Mouse (Mus musculus): ENCODE data around the gene Slc38a3.

Gene Slc38a3

DNA sequence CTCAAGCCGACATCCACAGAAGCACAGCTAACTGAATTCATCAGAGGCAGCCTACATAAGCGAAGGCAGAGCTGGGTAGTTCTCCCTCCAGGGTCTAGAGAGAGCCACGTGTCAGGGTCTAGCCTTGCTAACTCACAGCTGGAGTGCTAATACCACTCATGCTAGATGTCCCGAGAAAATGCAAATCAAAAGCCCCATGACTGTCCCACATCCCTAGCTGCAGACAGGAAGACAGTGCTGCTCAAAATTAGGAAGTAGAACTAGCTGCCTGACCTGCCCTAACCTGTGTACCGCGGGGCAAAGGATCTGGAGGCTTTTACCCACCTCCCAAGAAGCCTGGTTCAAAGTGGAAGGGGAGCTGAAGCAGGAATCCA lies 26.8 kb upstream of the Slc38a3 start:
- no peak for DNase-seq (ENCODE audit: low read depth, low spot score)

GRCm38 (mm10) chr9:107695441-107696105 lies 26.2 kb upstream of the Slc38a3 start:
- no peak for DNase-seq (ENCODE audit: low read depth, low spot score)

DNA sequence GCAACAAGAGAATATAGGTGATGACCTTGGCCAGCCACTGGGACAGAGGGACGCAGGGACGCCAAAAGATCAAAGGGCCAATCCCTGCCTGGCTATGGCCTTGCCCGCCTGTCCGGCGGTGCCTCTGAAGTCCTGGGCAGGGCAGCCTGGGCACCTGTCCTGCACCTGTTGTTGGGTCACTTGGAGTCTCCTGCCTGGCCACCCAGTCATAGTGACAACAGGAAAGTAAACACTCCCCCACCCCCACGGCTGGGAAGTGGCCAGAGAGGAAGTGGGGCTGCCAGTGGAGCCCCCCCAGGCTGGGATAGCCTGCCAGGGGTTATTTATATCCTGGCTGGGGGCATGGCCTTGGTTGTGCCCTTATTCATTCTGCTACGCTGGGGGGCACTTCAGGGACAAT lies 25.3 kb upstream of the Slc38a3 start:
- DNase-seq (ENCODE audit: low read depth, low spot score), result no peak

- no peak for DNase-seq (ENCODE audit: low read depth, low spot score)
Observed at GRCm38 (mm10) chr9:107693433-107693987, 24.2 kb upstream of the Slc38a3 start.

DNA sequence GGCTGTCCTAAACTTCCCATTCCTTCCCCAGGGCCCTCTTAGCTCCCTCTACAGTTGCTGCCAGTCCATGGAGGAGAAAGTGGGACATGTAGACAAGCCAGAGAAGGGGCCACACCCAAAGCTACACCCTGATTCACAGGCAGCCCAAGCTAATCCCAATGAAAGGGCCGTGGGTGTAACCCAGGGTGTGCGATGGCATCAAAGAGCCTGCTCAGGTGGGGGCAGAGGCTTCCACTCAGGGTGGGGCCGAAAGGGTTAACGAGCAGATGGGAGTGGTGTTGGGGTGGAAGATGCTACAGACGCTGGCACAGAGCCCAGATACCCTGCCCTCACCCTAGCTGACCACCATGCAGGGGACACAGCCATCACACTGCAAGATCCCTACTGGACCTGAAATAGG lies 23.5 kb upstream of the Slc38a3 start:
- DNase-seq (ENCODE audit: low read depth, low spot score), result no peak

DNA sequence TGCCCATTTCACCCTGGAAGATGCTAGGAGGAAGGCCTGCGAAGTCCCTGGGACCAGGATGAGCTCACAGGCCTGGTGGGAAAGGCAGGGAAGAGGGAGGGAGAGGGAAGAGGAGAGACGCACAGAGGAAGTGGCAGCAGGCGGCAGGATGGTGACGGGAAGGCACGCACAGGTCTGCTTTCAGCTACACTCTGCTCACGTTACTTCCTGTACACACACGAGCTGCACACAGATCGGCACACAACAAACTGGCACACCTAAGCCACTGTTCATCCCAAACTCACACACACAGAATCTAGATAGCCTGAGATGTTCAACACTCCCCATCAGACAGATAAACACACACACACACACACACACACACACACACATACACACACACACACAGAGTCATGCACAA lies 21.1 kb upstream of the Slc38a3 start:
- no peak for DNase-seq (ENCODE audit: low read depth, low spot score)

DNA sequence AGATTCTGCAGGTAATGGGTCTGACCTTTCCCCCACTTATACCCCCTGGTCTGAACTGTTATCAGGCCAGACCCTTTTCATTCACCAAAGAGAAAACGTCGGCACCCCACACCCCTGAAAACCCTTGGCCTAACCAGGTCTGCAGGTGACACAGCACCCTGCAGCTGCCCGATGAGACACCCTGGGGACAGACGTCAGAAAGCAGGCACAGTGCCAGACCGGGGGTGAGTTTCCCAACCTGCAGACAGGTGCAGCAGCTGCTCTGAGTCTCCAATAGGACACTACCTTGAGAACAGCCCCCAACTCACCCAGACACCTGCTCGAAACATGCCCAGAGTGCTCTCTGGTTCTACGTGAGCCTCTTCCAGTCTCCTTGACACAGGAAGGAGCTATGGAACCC lies 19.6 kb upstream of the Slc38a3 start:
- DNase-seq (ENCODE audit: low read depth, low spot score), result no peak

GRCm38 (mm10) chr9:107688415-107688814 lies 19.1 kb upstream of the Slc38a3 start:
- DNase-seq (ENCODE audit: low read depth, low spot score), result no peak

GRCm38 (mm10) chr9:107685231-107685981 lies 16.1 kb upstream of the Slc38a3 start:
- DNase-seq (ENCODE audit: low read depth, low spot score), result no peak

DNA sequence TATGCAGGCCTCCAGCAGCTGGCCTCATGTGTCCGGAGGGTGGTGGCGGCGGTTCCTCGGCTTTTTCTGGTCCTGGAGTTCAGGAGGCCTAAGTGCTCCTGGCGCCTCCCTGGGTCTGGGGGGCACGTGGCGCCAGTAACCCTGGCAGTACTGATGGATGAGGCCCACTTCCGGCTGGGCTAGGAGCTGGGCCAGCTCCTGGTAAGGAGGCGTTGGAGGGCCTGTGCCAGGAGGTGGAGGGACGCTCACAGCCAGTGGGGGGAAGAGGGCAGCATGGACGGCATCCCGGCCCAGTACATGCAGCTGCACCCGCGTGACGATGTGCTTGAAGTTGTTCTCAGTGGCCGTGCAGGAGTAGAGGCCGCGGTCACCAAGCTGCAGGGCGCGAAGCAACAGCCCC lies 13.1 kb upstream of the Slc38a3 start:
- DNase-seq (ENCODE audit: low read depth, low spot score), result no peak

GRCm38 (mm10) chr9:107679501-107679900 lies 10.2 kb upstream of the Slc38a3 start, which contains the start of gene Gnat1:
Gnat1 (minus strand) TSS chr9:107679712.
- DNase-seq (ENCODE audit: low read depth, low spot score), result no peak

DNA sequence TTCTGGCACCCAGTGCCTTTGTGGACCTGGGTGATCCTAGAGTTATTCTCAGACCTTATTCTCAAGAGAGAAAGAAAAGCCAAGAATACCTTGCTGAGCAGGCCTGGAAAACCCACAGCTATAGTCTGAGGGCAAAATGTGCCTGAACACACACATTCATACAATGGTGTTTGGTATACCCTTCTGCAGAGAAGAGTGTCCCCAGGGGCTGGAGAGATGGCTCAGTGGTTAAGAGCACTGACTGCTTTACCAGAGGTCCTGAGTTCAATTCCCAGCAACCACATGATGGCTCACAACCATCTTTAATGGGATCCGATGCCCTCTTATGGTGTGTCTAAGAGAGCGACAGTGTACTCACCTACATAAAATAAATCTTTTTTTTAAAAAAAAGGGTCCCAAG lies 9.5 kb upstream of the Slc38a3 start:
- DNase-seq (ENCODE audit: low read depth, low spot score), result no peak

DNA sequence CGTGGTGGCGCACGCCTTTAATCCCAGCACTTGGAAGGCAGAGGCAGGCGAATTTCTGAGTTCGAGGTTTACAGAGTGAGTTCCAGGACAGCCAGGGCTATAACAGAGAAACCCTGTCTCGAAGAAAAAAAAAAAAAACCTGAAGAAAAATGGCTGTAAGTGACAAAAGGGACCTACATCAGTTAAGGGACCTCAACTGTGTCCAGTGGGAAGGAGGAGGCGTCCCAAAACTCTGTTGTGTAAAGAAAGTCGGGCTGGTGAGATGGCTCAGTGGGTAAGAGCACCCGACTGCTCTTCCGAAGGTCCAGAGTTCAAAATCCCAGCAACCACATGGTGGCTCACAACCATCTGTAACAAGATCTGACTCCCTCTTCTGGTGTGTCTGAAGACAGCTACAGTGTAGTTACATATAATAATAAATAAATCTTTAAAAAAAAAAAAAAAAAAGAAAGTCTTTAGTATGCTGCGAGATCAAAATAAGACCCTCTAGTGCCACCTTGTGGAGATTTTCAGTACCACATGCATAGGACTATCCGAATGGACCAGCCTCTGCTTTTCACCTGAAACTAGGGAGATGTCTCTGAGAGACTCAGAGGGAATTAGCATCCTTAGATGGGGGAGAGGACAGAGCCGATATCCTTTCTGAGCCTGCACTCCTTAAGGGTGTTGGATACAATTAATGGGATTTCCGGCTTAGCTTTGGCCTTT lies 8.6 kb upstream of the Slc38a3 start:
- peak; percentile 70 for DNase-seq (ENCODE audit: low read depth, low spot score)

- no peak for DNase-seq (ENCODE audit: low read depth, low spot score)
Observed at GRCm38 (mm10) chr9:107677091-107677784, 7.9 kb upstream of the Slc38a3 start.

- no peak for DNase-seq (ENCODE audit: low read depth, low spot score)
Observed at GRCm38 (mm10) chr9:107676302-107676701, 7.0 kb upstream of the Slc38a3 start.

DNA sequence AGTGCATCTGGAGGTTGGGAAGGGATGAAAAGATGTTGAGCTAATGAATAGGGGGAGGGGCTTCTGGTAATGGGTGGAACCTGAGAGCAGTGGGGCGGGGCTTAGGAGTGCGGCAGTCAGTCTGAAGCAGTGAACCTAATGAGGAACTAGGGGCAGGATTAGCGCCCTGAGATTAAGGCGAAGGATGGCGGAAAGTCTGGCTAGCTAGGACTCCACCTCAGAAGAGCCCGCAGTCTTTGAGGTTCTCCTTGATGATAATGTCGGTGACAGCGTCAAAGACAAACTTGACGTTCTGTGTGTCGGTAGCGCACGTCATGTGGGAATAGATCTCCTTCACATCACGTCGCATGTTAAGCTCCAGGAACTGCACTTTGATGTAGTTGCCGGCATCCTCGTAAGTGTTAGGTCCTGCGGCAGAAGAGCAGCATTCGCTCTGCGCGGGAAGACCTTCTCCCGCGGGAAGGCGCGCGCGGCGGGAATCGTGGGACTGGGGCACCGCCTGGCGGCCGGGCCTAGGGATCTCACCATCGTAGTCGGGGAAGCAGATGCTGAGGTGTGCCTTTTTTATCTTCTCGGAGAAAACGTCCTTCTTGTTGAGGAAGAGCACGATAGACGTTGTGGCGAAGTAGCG lies 6.5 kb upstream of the Slc38a3 start:
- peak; percentile 65 for DNase-seq (ENCODE audit: low read depth, low spot score)

DNA sequence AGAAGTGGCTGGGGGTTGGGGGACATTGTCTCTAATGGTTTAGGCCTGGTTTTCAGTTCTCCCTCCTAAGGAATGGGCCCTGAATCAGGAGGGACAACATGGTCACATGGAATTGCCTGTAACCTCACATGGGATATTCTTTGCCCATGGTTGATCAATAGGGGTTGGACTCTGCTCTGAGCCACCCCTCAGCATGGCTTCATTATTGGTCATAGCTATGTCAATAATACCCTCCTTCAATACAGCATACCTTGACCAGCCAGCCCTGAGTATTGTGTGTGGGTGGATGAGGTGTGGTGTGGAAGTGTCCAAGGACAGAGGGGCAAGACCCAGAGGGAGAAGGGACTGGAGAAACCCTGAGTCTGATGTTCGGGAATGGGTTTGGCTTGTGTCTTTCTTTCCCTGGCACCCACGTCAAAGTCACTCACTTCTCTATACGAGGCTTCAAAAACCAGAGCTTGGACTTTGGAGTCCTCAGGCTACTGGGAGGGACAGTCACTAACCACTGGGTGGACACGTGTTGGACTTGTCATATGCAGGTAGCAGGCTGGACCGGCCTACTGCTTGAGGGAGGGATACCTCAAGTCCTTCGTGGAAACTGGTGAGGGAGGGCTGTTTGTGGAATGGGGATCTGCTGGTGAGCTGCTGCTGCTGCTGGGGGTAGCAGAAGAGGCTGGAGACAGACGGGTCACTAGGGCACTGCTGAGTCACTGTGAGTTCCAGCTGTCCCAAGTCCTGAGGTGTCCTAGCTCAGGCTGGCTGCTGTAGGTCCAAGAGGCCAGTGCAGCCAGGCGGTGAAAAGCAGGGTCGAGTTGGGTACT lies 5.5 kb upstream of the Slc38a3 start:
- DNase-seq (ENCODE audit: low read depth, low spot score), result no peak

DNA sequence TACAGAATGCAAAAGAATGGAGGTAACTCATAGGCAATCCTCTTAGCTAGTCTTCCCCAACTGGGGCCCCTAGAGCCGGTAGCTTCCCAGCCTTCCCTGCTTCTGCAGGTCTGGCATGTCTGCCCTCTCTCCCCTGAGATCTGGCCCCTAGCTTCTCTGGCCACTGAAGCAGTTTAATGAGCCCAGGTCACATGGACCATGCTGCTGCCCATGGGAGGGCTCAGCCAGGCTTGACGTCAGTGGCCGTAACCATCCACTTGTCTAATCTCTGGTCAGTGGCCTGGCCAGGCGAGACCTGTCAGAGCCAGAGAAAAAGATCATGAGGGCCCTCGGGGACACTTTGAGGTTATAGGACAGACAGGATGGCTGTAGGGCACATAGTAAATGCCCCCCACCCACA lies 929 bp upstream of the Slc38a3 start:
- DNase-seq (ENCODE audit: low read depth, low spot score), result no peak

GRCm38 (mm10) chr9:107668916-107669315 lies 414 bp downstream of the Slc38a3 start:
- no peak for DNase-seq (ENCODE audit: low read depth, low spot score)

DNA sequence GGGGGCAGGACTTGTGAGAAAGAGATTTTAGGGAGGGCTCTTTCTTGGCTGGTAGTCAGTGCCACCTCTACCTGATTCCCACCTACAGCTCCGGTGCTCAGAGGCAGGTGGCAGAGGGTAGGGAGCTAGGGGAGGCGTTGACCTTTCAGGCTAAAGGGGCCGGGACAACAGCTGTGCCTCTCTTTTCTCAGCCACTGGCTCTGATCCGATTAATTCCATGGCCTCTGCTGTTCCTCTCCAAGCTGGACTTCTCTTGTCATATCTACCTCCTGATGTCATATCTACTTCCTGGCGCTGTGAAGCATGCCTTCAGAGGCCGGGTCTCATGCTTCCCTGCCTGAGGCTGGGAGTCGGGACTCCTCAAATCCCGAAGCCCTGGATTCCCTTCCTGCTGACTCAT lies 1.3 kb downstream of the Slc38a3 start:
- DNase-seq (ENCODE audit: low read depth, low spot score), result no peak

Measured in retina, postnatal 7 days (tissue).